ENCODE assay signal across 25 mouse cellular contexts in the genomic region with DNA sequence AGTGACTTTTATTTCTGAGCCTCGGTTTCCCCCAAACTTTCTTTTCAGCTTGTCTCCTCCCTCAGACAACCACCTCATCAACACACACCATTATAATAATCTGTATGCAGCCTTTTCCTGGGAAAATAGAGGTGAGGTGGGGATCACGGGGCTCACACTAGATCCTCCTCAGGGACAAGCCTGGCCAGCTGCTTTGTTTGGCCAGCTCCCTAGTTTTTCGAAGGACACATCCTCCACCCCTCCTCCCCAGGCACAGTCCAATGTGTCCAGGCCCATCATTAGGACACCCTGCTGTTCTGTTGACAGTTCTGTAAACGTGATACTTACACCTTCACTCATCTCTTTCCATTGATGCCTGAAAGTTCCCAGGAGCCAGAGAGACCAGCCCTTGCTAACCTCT. TPM values are rescaled to one million over a fixed set of nuclear protein-coding genes. Genes with fewer than 3 reads are reported as not detected.
DNase-seq lines count a peak whose midpoint lies in the region; ATAC-seq lines count a peak whose summit lies in the region.
"Had no signal": no experiment of that assay in that cellular context is flagged by ENCODE, and none has a peak within 500 bp of the region (broad histone marks: within the 10 kb centered on the region; RNA-seq: fewer than 3 reads in every experiment).

No protein-coding gene starts in this region.

- no peak overlapping the region for H3K4me2 ChIP-seq in kidney, embryonic 14.5 days (replicated peaks; ENCODE audit: low read depth, low read length)
- peak overlapping the region; percentile 29 for H3K4me2 ChIP-seq in lung, embryonic 15.5 days
- no peak overlapping the region for H3K4me2 ChIP-seq in stomach, embryonic 15.5 days
- H3K4me2 ChIP-seq: heart, embryonic 11.5 days; midbrain, embryonic 13.5 days had no signal

- H3K27ac ChIP-seq in kidney, embryonic 14.5 days (ENCODE audit: low read depth, low read length), result 0 out of 2 replicates have a peak overlapping the region, but pooled peaks have one; percentile 9
- H3K27ac ChIP-seq in lung, embryonic 15.5 days, result peak overlapping the region; percentile 86
- peak overlapping the region; percentile 62 for H3K27ac ChIP-seq in stomach, embryonic 15.5 days
- H3K27ac ChIP-seq: gastrocnemius, adult 2 months; liver, embryonic 14.5 days; macrophage; midbrain, embryonic 13.5 days had no signal

- H3K9me3 ChIP-seq in kidney, embryonic 14.5 days (ENCODE audit: control insufficient read depth, low read length), result no peaks in the 10 kb centered on the region
- no peaks in the 10 kb centered on the region for H3K9me3 ChIP-seq in lung, embryonic 15.5 days
- no peaks in the 10 kb centered on the region for H3K9me3 ChIP-seq in stomach, embryonic 15.5 days
- H3K9me3 ChIP-seq: midbrain, embryonic 13.5 days had no signal

- DNase-seq in kidney, adult 8-10 months, result no peak
- no peak for DNase-seq in lung, postnatal 14 days
- peak; percentile 38 for DNase-seq in lung, postnatal 10 days
- no peak for DNase-seq in layer of hippocampus, postnatal 36 days
- DNase-seq: adrenal gland, postnatal 36 days; cerebellum, adult 18-20 months; cerebellum, postnatal 14 days; gastrocnemius, adult 2 months; gastrocnemius, postnatal 36 days; heart, adult 18-20 months; heart, postnatal 36 days; kidney, adult 2 months; right cerebral cortex, postnatal 14 days; thymus, adult 2 months; thymus, postnatal 36 days had no signal

- WGBS in kidney, embryonic 14.5 days, result 37% methylated on average over 4 of the region's 4 CpGs
- 27% methylated on average over 4 of the region's 4 CpGs for WGBS in lung, embryonic 15.5 days
- 46% methylated on average over 4 of the region's 4 CpGs for WGBS in stomach, embryonic 15.5 days

- H3K9ac ChIP-seq in kidney, embryonic 14.5 days (ENCODE audit: low read depth, low read length), result no peak overlapping the region
- no peak overlapping the region for H3K9ac ChIP-seq in lung, embryonic 15.5 days
- H3K9ac ChIP-seq in stomach, embryonic 15.5 days, result no peak overlapping the region
- H3K9ac ChIP-seq: liver, embryonic 14.5 days; midbrain, embryonic 13.5 days had no signal

- H3K4me3 ChIP-seq in kidney, embryonic 14.5 days (ENCODE audit: low read length), result no peak overlapping the region
- H3K4me3 ChIP-seq in lung, embryonic 15.5 days, result no peak overlapping the region
- H3K4me3 ChIP-seq in stomach, embryonic 15.5 days (replicated peaks), result no peak overlapping the region
- H3K4me3 ChIP-seq: erythroblast, embryonic 14.5 days; gastrocnemius, adult 2 months; midbrain, embryonic 13.5 days had no signal

- H3K4me1 ChIP-seq in kidney, embryonic 14.5 days (ENCODE audit: control insufficient read depth, insufficient read depth, low read length), result peaks cover 12% of the 10 kb centered on the region; the same call in 1 of the 2 replicates
- peaks cover 43% of the 10 kb centered on the region for H3K4me1 ChIP-seq in lung, embryonic 15.5 days
- H3K4me1 ChIP-seq in stomach, embryonic 15.5 days, result peaks cover 27% of the 10 kb centered on the region

- H3K27me3 ChIP-seq in kidney, embryonic 14.5 days (ENCODE audit: control insufficient read depth, insufficient read depth, low read length), result no peaks in the 10 kb centered on the region
- H3K27me3 ChIP-seq in lung, embryonic 15.5 days, result no peaks in the 10 kb centered on the region
- H3K27me3 ChIP-seq in stomach, embryonic 15.5 days (replicated peaks), result no peaks in the 10 kb centered on the region
- H3K27me3 ChIP-seq: midbrain, embryonic 13.5 days had no signal

- ATAC-seq in kidney, embryonic 14.5 days (ENCODE audit: low FRiP score, low TSS enrichment), result no peak
- peak; percentile 77; the same call in 1 of the 2 replicates for ATAC-seq in lung, embryonic 15.5 days (ENCODE audit: borderline replicate concordance, extremely low read depth, low FRiP score, low TSS enrichment)
- no peak for ATAC-seq in stomach, embryonic 15.5 days (ENCODE audit: insufficient read depth, low FRiP score, low read depth)
- ATAC-seq: CD4-positive, CD25-positive, alpha-beta regulatory T cell, adult 4 months; hindbrain, embryonic 16.5 days; midbrain, embryonic 13.5 days had no signal

- no peaks in the 10 kb centered on the region for H3K36me3 ChIP-seq in kidney, embryonic 14.5 days (ENCODE audit: control insufficient read depth, insufficient read depth, low read length)
- no peaks in the 10 kb centered on the region for H3K36me3 ChIP-seq in lung, embryonic 15.5 days
- no peaks in the 10 kb centered on the region for H3K36me3 ChIP-seq in stomach, embryonic 15.5 days
- H3K36me3 ChIP-seq: midbrain, embryonic 13.5 days had no signal

RNA-seq across cellular contexts. Expression of a gene that starts 37.4 kb away (rescaled TPM):
- polyA plus RNA-seq in kidney, embryonic 14.5 days (2014; fragmentation: Nextera tagmentation; extraction: Ambion mirVana), result 4.3 and 5.1 TPM in 2 replicates
- polyA plus RNA-seq in lung, embryonic 15.5 days (2015; fragmentation: Nextera tagmentation; extraction: Ambion mirVana), result 6.5 and 7.2 TPM in 2 replicates
- polyA plus RNA-seq in stomach, embryonic 15.5 days (2015; fragmentation: Nextera tagmentation; extraction: Ambion mirVana), result 11.0 and 11.5 TPM in 2 replicates
- 10 to 100 TPM; 25.7 to 30.1 TPM for total RNA-seq in layer of hippocampus, postnatal 36 days (2021)

Comparison
In these comparisons a context has a peak if more than half of its experiments do, and no peak if none do; other contexts are left out.
1. H3K27ac ChIP-seq: peak in every context shown above with its lines; median percentile 86 in lung, embryonic 15.5 days; 62 in stomach, embryonic 15.5 days; 9 in kidney, embryonic 14.5 days.